Mouse (Mus musculus): ENCODE data around the gene Pih1d1. TPM values are rescaled to one million over a fixed set of nuclear protein-coding genes. Genes with fewer than 3 reads are reported as not detected.

Pih1d1 gene
- polyA plus RNA-seq, 1 experiment: 96.2 TPM

DNA sequence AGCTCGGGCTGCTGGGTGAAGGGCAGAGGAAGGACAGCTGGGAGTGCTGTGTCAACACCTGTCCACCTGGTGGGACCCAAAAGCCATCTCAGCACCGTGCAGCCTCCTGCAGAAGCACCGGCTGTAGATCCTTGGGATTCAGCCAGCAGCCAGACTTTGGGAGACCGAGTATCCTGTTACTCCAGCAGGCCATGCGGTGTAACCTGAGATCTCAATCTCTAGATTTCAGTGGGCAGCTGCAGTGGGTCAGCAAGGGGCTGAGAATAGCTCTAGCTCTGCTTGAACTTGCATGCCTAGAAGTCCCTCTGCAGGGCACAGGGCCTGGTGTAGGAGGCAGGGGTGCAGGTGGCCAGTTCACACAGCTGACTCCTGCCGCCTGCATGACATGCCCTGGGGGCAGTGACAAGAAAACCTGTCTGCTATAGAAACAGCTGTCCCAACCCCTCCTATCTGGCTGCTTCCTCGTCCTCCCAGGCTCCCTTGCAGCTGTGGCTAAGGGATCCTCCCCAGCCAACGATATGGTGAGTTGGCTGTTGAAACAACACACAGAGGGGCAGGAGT is 37.8 kb downstream of the Pih1d1 start:
- no peak for TF ChIP-seq GATA1 (IDR thresholded peaks at IDR 0.05; ENCODE audit: low read length)

GRCm38 (mm10) chr7:45192585-45193310 is 38.6 kb downstream of the Pih1d1 start:
- no peak for TF ChIP-seq GATA1 (IDR thresholded peaks at IDR 0.05; ENCODE audit: low read length)

GRCm38 (mm10) chr7:45193406-45193805 is 39.3 kb downstream of the Pih1d1 start:
- TF ChIP-seq GATA1 (IDR thresholded peaks at IDR 0.05; ENCODE audit: low read length): no peak

GRCm38 (mm10) chr7:45193871-45194785 is 40.0 kb downstream of the Pih1d1 start:
- no peak for TF ChIP-seq GATA1 (IDR thresholded peaks at IDR 0.05; ENCODE audit: low read length)

- TF ChIP-seq GATA1 (IDR thresholded peaks at IDR 0.05; ENCODE audit: low read length): no peak
Observed at GRCm38 (mm10) chr7:45195341-45196175, 41.5 kb downstream of the Pih1d1 start.

DNA sequence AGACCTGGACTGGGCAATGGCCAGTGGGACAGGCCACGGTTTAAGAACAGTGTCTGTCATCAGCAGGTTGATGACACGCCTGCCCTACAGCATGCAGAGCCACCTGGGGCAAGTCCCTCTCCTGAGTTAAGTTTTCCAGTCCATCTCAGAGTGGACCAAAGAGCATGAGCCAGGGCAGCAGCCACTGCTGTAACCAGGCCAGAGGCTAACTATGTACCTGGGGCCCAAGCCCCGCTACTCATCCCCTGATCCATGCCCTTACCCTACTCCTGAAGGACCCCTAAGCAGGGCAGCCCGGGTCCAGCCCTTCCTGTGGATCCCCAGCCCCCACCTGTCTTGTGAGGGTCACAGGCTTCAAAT is 42.1 kb downstream of the Pih1d1 start:
- no peak for TF ChIP-seq GATA1 (IDR thresholded peaks at IDR 0.05; ENCODE audit: low read length)

DNA sequence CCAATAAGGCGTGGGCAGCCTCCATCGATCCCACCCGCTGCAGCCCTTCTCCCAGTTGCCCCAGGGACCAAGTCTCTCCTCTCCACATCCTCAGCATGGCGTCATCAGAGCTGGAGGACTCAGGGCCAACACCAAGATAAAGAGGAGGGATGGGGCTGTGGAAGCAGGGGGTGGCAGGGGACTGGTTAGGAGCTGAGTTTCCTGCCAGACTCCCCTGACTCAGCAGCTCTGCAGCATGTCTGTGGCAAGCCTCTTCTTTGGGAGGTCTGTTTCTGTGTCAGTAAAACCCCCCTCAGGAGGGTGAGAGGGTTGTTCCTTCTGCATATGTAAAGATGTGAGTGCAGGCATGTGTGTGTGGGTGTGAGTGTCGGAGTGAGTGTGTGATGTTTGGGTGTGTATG is 42.9 kb downstream of the Pih1d1 start:
- no peak for TF ChIP-seq GATA1 (IDR thresholded peaks at IDR 0.05; ENCODE audit: low read length)

DNA sequence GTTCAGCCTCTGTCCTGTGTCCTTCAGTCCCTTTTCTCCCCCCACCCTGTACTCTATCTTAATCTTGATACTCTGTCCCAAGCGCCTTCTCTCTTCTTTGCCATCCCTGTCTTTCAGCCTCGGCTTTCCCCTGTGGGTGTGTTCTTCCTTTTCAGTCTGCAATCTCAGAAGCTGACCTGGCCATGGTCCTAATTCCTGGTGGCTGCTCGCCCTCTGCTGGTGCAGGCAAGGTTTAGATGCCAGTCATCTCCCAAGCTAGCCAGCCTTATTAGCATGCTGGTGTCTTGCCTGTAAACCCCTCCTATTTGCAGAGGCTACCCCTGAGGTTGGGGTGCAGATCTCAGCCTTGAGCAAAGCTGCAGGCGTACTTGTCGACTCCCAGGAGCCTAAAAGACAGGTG is 44.3 kb downstream of the Pih1d1 start:
- TF ChIP-seq GATA1 (IDR thresholded peaks at IDR 0.05; ENCODE audit: low read length): no peak

DNA sequence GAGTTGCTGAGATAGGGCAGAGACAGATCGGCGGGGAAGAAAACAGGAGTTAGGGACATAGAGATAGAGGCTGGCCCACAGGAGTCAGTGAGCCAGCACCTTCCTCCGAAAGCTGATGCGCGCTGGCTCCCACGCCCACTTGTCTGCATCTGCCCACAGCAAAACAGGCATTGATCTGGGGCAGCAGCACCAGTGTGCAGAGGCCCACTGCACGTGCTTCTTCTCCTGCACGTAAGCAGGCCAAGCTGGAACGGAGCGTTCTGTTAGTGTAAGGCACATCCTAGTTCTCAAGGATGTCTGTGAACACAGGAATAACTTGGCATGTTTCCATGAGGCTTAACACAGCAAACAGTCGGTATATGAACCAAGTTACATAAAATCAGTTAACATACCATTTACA is 44.9 kb downstream of the Pih1d1 start:
- TF ChIP-seq GATA1 (IDR thresholded peaks at IDR 0.05; ENCODE audit: low read length): no peak

GRCm38 (mm10) chr7:45202654-45203053 is 48.6 kb downstream of the Pih1d1 start:
- no peak for TF ChIP-seq GATA1 (IDR thresholded peaks at IDR 0.05; ENCODE audit: low read length)

- no peak for TF ChIP-seq GATA1 (IDR thresholded peaks at IDR 0.05; ENCODE audit: low read length)
Observed at GRCm38 (mm10) chr7:45204380-45205143, 50.5 kb downstream of the Pih1d1 start, which contains the start of gene Ccdc155. Gene Ccdc155 (minus strand): TSS chr7:45204892.

DNA sequence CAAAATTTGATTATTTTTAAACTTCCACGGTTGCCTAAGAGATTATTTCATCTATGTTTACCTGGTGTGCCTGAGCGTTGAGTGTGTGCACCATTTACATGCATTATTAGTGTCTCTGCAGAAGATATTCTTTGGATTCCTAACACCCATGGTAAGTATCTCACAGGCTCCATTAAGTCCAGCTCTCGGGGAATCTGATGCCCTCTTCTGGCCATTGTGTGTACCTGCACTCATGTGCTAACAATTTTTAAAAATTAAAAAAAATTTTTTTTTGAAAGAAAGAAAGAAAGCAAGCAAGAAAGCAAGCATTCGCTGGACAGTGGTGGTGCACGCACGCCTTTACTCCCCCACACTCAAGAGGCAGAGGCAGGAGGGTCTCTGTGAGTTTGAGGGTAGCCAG is 54.2 kb downstream of the Pih1d1 start:
- no peak for TF ChIP-seq GATA1 (IDR thresholded peaks at IDR 0.05; ENCODE audit: low read length)

Other genes with a start within 250 kb of the Pih1d1 start
- gene Ap2a1, start 224.8 kb upstream of the Pih1d1 start, polyA plus RNA-seq (2012): 254 and 278 TPM in 2 replicates
- gene Tsks, start 211.1 kb upstream of the Pih1d1 start, polyA plus RNA-seq (2012): 0.16 TPM in 1 of 2 replicates, not detected in the other
- gene Cpt1c, start 179.5 kb upstream of the Pih1d1 start, polyA plus RNA-seq (2012): 1.2 and 1.9 TPM in 2 replicates
- 142 and 234 TPM in 2 replicates for gene Prmt1, start 167.7 kb upstream of the Pih1d1 start, polyA plus RNA-seq (2012)
- 110 and 153 TPM in 2 replicates for gene Irf3, start 156.7 kb upstream of the Pih1d1 start, polyA plus RNA-seq (2012)
- gene Bcl2l12, start 155.6 kb upstream of the Pih1d1 start, polyA plus RNA-seq (2012): 195 and 211 TPM in 2 replicates
- 347 and 406 TPM in 2 replicates for gene Scaf1, start 137.9 kb upstream of the Pih1d1 start, polyA plus RNA-seq (2012)
- 7.8 and 9.1 TPM in 2 replicates for gene Rras, start 136.3 kb upstream of the Pih1d1 start, polyA plus RNA-seq (2012)
- gene Prr12, start 101.4 kb upstream of the Pih1d1 start, polyA plus RNA-seq (2012): 123 and 149 TPM in 2 replicates
- 160 and 205 TPM in 2 replicates for gene Nosip, start 91.9 kb upstream of the Pih1d1 start, polyA plus RNA-seq (2012)
- 28.0 and 34.7 TPM in 2 replicates for gene Prrg2, start 91.6 kb upstream of the Pih1d1 start, polyA plus RNA-seq (2012)
- gene Rcn3, start 62.1 kb upstream of the Pih1d1 start, polyA plus RNA-seq (2012): 1.2 and 1.8 TPM in 2 replicates
- 0.04 TPM in 1 of 2 replicates, not detected in the other for gene Fcgrt, start 50.5 kb upstream of the Pih1d1 start, polyA plus RNA-seq (2012)
- gene Rps11, start 29.9 kb upstream of the Pih1d1 start, polyA plus RNA-seq (2012): 236 and 428 TPM in 2 replicates
- 9,046 and 9,149 TPM in 2 replicates for gene Rpl13a, start 25.5 kb upstream of the Pih1d1 start, polyA plus RNA-seq (2012)
- 1.5 and 3.9 TPM in 2 replicates for gene Gm45713, start 18.1 kb upstream of the Pih1d1 start, polyA plus RNA-seq (2012)
- 47.6 and 56.0 TPM in 2 replicates for gene Flt3l, start 17.9 kb upstream of the Pih1d1 start, polyA plus RNA-seq (2012)
- gene Aldh16a1, start 281 bp downstream of the Pih1d1 start, polyA plus RNA-seq (2012): 150 and 154 TPM in 2 replicates
- gene Slc17a7, start 9.6 kb downstream of the Pih1d1 start, polyA plus RNA-seq (2012): 0.06 and 0.09 TPM in 2 replicates
- gene Gfy, start 25.3 kb downstream of the Pih1d1 start, polyA plus RNA-seq (2012): not detected in 2 replicates
- gene Pth2, start 26.7 kb downstream of the Pih1d1 start, polyA plus RNA-seq (2012): not detected in 2 replicates
- not detected in 2 replicates for gene Ccdc155, start 50.6 kb downstream of the Pih1d1 start, polyA plus RNA-seq (2012)
- gene Dkkl1, start 57.8 kb downstream of the Pih1d1 start, polyA plus RNA-seq (2012): 0.13 TPM in 1 of 2 replicates, not detected in the other
- gene Tead2, start 61.5 kb downstream of the Pih1d1 start, polyA plus RNA-seq (2012): not detected in 2 replicates
- 96.2 and 133 TPM in 2 replicates for gene Cd37, start 84.8 kb downstream of the Pih1d1 start, polyA plus RNA-seq (2012)
- gene Slc6a16, start 86.8 kb downstream of the Pih1d1 start, polyA plus RNA-seq (2012): not detected in 2 replicates
- gene Slc6a21, start 123.2 kb downstream of the Pih1d1 start, polyA plus RNA-seq (2012): not detected in 2 replicates
- 0.13 and 0.19 TPM in 2 replicates for gene Trpm4, start 179.5 kb downstream of the Pih1d1 start, polyA plus RNA-seq (2012)
- gene Hrc, start 181.0 kb downstream of the Pih1d1 start, polyA plus RNA-seq (2012): not detected in 2 replicates
- 5.9 and 6.4 TPM in 2 replicates for gene Ppfia3, start 212.7 kb downstream of the Pih1d1 start, polyA plus RNA-seq (2012)
- gene Lin7b, start 216.3 kb downstream of the Pih1d1 start, polyA plus RNA-seq (2012): 3.0 and 3.6 TPM in 2 replicates
- gene Snrnp70, start 241.4 kb downstream of the Pih1d1 start, polyA plus RNA-seq (2012): 1,207 and 1,386 TPM in 2 replicates

All from G1E-ER4 (cell line).